Mouse (Mus musculus) cerebellum, adult 11 months (tissue): ENCODE data around the gene BC035044.
"Not testable (repeated sequence)": the region's sequence is repeated elsewhere in the genome, so short reads cannot be mapped to it uniquely, and the experiment has no call there.

Experiments
- DNase-seq: peaks from one replicate; pipeline ENCODE4 v3.0.0; 2022

The BC035044 gene

DNA sequence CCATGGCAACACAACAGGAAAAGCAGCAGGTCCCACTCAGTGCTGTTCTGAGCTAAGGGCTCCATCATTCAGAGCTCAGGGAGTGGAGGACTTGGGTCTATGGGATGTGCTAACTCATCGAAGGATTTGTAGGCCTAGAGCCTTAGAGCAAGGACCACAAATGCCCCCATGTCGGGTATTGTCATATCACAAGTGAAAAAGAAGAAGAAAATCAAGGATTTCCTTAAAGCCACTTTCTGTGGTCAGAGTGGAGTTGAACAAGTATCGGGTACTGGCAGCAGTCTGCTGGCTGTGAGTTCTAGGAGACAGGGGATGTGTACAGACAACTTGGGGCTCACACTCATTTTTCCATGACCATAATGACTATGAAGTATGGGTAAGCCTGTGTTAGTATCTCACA, 64.1 kb downstream of the BC035044 start:
- DNase-seq = no peak

DNA sequence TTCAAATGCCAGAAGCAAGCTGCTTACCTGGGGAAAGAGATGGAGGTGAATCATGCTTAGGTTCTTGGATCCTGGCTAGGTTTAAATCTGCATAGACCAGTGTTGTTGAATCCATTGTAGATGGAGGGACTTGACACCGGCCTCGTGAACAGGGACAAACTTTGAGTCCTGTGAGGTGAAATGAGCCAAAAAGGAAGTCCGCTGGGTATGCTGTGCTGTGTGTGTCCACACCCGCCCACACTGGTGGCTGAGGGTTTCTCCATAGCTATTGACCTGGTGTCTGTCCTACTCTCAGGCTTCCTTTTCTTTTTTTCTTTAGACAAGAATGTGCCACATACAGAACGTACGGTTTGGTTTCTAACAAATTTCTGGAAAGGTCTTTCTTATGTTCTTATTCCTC, 64.8 kb downstream of the BC035044 start, which contains the start of the genes Gm44511 and Klrb1b:
Gene Gm44511, minus strand, starts transcription at position 184 of the 400 bp plus-strand sequence.
Gene Klrb1b, minus strand, starts transcription at position 200 of the 400 bp plus-strand sequence.
- no peak for DNase-seq

DNA sequence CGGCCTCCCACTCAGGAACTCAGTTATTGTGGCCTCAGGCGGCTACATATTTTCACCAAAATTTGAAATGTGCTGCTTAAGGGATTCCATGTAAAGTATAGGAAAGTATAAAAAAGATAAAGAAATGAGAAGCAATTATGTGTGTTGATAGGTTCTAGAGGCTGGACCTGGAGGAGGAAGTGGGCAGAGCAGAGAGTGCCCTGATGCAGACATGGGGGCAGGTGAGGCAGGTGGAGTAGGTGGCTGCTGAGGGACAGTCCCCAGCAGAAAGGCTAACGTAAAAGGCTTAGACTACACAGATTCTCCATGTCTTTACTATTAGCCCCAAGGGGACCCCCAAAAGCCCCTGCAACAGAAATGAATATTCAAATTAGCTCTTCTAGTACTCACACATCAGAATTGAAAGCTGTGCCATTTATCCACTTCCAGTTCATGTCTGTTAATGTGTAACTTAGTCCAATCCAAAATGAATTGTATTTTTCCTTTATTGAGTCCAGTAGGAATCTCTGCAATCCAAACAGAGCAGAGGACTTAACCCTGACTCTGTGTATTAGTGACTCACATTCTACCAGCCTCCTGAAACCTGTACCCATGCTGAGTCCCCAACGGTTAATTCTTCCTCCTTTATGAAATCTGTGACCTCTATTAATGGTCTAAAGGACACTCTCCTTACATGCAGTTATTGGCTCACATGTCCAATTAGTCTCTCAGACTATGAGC, 72.7 kb downstream of the BC035044 start:
- DNase-seq = no peak

DNA sequence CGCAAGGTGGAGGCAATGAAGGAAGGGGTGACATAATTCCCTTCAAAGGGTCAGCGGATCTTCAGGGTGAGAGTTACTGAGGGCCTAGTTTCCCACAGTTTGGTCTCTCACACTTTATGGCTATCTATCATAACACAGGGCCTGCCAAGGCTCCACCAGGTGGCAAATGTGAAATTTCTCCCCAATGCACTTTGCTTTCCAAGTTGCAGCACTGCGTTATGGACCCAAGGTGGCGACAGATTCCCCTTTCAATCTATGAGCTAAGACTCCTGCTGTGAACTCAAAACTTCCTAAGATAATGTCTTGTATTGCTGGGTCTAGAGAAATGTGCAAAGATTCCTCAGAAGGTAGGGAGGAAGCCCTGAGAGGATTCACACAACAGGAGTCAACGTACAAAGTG, 82.4 kb downstream of the BC035044 start:
- no peak for DNase-seq

DNA sequence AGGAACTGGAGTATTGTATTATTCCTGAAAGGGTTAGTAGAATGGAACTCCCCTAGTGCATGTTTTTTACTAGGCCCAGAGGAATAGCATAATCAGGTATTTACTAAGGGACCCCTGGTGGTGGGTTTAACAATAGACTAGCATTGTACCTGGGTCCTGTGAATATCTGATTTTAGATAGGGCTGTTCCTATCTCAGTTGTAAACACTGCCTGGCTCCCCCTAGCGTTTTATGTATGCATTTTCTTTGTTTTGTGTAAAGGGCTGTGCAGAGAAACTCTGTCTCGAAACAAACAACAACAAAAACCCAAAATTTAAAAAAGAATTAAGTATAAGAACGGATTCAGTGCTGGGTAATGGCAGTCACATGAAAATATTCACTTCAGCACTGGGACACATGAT, 83.9 kb downstream of the BC035044 start:
- no peak for DNase-seq

DNA sequence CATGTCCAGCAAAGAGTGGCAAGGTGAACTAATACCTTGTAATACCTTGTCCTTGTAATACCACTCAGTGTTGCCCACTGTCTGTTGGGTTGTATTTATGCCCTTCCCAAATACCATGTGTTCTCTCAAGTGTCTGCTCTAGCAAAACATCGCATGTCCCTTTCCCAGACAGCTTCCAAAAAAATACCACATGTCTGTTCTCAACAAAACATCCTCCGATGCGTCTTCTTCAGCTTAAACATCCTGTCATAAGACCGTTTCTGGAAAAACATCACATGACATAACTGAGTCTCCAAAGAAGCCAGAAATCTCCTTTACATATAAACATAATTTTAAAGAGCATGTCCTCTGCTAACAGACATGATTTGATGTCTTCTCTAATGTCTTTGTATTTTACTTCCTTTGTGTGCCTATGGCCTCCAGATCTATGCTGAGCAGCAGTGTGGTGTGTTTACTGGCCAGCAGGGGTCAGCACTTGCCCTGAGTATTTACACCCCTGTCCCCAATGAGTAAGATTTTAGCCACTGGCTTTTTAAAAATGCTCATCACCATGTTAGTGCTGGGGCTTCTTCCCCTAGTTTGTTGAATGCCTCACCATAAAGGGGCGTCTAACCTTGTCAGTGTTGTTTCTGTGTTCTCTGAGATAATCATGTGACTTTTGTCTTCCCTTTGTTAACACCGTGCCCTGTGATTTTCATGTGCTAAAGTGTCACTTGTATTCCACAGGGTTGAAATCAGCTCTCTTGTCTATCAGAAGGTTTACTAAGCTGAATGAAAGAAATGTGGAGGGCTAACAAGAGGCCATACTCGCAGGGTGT, 85.9 kb downstream of the BC035044 start:
- peak; percentile 32 for DNase-seq

DNA sequence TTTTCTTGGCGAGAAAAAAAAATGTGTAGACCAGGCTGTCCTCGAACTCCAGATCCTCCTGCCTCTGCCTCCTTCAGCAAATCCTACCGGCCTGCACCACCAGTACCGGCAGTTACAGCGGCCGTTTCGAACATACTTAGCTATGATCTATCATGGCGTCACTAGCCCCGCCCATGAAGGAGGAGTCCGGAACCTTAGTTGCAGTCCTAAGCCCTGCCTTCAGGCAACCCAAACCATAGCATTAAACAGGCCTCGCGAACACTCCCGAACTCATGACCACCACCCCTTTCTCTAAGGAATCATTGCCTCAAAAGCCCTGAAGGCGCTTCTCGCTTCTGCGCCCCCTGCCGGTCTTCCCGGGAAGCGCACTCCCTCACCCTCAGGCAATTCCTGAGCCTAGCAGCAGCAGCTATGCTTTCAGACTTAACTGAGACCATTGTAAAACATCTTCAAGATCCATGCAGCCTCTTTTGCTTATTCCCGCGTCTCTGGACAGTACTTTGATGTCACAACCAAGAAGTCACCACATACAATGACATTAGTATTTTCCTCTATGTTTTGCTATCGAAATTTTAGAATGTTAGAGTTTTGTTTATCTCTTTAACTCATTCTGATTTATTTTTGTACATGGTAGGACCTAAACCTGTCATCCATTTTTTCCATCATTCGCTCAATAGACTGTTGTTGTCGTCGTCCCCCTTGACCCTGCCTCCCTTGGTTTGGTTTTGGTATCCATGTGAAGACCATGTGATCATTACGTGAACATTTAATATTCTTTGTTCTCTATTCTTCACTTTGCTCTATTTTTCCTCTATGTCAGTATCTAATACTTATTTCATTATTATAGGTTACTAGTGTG, 87.7 kb downstream of the BC035044 start:
- peak; percentile 95 for DNase-seq

DNA sequence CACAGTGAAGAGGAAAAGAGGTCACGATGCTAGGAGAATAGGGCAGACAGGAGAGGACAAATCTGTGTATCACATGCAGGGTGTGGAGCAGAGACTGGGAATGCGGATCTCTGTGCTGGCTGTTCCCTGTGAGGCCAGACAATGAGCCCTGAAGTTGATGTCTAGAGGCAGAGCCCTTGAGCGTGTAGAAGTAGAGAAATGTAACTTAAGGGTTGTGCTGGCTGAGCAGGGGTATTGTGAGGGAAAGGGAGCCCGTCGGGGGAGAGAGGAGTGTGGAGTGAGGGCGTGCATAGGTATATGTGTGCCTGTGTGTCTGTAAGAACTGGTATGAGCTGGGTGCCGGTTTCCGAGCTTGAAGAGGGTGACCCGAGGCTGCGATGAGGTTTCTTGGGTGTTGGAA, 88.4 kb downstream of the BC035044 start:
- no peak for DNase-seq

DNA sequence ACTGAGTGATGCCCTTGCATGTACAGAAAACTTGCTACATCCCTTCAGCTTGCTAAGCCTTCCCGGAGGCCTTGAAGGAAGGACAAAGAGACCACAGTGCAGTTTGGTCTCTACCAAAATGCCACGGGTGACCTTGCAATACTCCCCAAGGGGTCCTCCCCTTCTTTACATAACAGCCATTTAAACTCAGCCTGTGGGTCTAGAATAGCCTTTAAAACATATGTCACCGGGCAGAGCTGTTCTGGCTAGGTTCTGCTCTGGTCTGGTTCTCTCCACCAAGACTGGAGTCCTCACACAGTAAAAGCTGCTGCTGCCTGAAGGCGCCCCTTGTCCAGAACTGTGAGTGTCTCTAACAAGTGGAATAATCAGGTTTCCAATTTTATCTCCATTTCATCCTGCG, 90.2 kb downstream of the BC035044 start:
- DNase-seq = not testable (repeated sequence)

DNA sequence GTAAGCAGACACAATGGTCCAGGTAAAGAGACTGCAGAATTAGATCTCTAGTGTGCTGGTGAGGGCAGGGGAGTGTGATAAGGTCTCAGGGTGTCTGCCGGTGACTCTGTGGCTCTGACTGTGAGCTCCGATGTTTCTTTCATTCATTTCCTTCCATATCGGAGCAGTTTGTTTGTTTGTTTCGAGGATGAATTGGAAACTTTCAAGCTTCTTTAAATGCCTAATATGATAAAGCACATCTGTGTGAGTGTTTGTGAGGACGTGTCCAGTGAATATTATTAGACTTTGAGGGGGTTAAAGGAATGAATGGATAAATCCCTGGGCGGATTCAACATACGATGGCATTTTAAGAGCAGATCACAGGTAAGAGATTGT, 91.0 kb downstream of the BC035044 start:
- DNase-seq = no peak

DNA sequence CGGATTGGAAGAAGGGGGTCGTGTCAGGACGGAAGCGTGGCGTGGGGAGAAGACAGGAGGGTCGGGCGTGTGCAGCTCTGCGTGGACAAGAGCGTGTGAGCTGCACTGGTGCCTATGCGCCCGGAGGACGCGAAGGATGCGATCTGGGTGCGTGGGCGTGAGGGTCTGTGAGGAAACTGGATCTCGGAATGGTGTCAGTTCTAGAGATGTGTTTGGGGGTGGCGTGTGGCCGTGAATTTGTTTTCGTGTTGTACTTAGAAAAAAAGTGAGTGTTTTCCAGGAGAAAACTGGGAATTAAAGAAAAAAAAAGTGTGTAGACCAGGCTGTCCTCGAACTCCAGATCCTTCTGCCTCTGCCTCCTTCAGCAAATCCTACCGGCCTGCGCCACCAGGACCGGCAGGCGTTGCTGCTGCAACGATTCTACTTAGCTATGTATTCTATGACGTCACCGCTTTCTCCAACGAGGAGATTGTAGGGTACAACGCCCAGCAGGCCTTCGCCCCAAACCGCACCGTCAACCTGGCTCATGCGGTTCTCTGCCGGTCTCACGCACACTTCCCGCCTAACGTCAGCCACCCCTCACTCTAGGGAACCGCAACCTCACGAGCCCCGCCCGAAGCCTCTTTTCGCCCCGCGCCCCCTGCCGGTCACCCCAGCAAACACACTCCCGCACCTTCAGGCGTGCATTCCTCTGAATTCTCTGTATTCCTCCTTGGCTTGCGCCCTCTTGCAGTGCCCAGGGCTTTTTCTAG, 91.6 kb downstream of the BC035044 start:
- DNase-seq = peak; percentile 86
